Mouse (Mus musculus): ENCODE measurements around the gene Tmem63a. TPM values are rescaled to one million over a fixed set of nuclear protein-coding genes. Genes with fewer than 3 reads are reported as not detected.

The Tmem63a gene
- polyA plus RNA-seq, 1 experiment = 64.1 TPM

DNA sequence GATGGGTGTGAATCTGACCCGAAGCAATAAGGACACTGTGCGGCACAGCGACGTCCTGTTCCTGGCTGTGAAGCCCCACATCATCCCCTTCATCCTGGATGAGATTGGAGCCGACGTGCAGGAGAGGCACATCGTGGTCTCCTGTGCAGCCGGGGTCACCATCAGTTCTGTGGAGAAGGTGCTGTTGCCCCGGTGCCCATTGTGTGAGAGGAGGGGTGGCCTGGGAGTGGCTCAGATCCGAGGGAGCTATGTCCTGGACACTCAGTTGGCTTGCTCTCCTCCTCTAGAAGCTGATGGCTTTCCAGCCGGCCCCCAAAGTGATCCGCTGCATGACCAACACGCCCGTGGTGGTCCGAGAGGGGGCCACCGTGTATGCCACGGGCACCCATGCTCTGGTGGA lies 36.3 kb upstream of the Tmem63a start:
- no peak overlapping the region for H3K27ac ChIP-seq (ENCODE audit: insufficient read depth, low read length)
- H3K4me1 ChIP-seq (ENCODE audit: control insufficient read depth, insufficient read depth, low read length) = peaks cover 3% of the 10 kb centered on the region; the same call in 1 of the 2 replicates
- H3K4me3 ChIP-seq (ENCODE audit: insufficient read depth, low read length) = no peak overlapping the region; the same call in 1 of the 2 replicates
- TF ChIP-seq CTCF (IDR thresholded peaks at IDR 0.05; ENCODE audit: extremely low read depth, insufficient read depth, low read length) (no peak), POLR2A (IDR thresholded peaks at IDR 0.05; ENCODE audit: extremely low read depth, insufficient read depth, low read length) (no peak)

DNA sequence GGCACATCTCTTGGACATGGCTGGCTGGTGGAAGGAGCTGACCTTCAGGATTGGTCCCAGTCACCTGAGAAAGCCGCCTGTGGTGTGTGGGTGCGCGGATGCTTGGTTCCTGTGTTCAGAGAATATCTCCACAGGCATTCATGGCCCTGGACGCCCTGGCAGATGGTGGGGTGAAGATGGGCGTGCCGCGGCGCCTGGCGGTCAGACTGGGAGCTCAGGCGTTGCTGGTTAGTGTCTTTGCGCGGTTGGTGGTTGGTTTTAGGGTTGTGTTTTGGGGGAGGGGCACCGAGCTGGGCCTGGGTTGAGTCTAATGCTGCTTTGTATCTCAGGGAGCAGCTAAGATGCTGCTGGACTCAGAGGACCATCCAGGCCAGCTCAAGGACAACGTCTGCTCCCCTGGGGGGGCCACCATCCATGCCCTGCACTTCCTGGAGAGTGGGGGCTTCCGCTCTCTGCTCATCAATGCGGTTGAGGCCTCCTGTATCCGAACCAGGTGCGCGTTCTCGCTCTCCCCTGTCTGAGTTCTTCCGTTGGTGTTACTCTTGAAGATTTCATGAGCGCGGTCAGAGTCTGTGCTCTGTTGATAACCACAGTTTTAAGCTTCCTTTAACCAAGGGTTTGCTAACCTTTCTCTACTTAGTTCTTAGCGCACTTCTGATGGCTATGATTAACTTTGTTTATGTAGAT lies 35.5 kb upstream of the Tmem63a start:
- Histone ChIP-seq H3K4me1 (ENCODE audit: control insufficient read depth, insufficient read depth, low read length) (peaks cover 3% of the 10 kb centered on the region; the same call in 1 of the 2 replicates), H3K27ac (ENCODE audit: insufficient read depth, low read length) (no peak overlapping the region), H3K4me3 (ENCODE audit: insufficient read depth, low read length) (no peak overlapping the region)
- TF ChIP-seq CTCF (IDR thresholded peaks at IDR 0.05; ENCODE audit: extremely low read depth, insufficient read depth, low read length) (no peak), POLR2A (IDR thresholded peaks at IDR 0.05; ENCODE audit: extremely low read depth, insufficient read depth, low read length) (no peak)

DNA sequence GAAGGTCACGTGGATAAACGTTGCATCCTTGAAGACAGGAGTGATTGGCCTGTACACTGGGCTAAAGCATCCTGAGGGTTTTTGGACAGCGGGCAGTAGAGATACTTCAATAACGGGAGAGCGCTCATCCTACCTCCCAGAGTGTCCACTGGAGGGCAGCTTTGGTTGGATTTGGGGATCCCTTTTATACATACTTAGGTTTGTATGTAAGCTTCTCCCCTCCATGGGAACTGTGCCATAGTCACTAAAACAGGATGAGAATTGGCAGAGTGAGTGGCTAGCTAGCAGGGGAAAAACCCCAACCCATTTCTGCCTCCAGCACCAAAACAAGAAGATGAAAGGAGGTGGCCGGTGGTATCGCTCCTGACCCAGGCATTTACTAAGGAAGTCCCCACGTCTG lies 31.0 kb upstream of the Tmem63a start:
- H3K4me1 ChIP-seq (ENCODE audit: control insufficient read depth, insufficient read depth, low read length) = 0 out of 2 replicates have a peak, but pooled peaks cover 2% of the 10 kb centered on the region
- no peak for TF ChIP-seq POLR2A (IDR thresholded peaks at IDR 0.05; ENCODE audit: extremely low read depth, insufficient read depth, low read length)
- peak; percentile 45; the same call in 1 of the 2 replicates for TF ChIP-seq CTCF (IDR thresholded peaks at IDR 0.05; ENCODE audit: extremely low read depth, insufficient read depth, low read length)
- H3K27ac ChIP-seq (ENCODE audit: insufficient read depth, low read length) = no peak overlapping the region
- H3K4me3 ChIP-seq (ENCODE audit: insufficient read depth, low read length) = no peak overlapping the region

DNA sequence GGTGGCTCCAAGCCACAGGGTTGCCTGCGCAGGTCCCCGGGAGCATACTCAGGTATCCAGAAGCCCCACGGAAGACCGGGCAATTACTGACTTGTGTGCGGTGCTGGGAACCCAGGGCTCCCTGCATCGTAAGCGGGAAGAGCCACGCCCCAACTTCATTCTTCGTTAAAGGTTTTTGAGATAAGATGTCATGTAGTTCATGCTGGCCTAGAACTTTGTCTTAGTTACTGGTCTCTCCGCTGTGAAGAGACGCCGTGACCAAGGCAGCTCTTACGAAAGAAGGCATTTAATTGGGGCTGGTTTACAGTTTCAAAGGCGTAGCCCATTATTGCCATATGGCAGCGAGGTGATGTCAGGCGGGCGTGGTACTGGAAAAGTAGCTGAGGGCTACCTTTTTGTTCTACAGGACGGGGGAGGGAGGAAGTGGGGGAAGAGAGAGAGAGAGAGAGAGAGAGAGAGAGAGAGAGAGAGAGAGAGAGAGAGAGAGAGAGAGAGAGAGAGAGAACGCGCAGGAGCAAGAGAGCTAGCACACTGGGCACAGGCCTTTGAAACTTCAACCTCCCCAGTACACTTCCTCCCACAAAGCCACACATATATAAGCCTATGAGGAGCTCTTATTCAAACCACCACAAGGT lies 30.4 kb upstream of the Tmem63a start:
- TF ChIP-seq POLR2A (IDR thresholded peaks at IDR 0.05; ENCODE audit: extremely low read depth, insufficient read depth, low read length) (no peak), CTCF (IDR thresholded peaks at IDR 0.05; ENCODE audit: extremely low read depth, insufficient read depth, low read length) (no peak)
- no peak overlapping the region for H3K27ac ChIP-seq (ENCODE audit: insufficient read depth, low read length)
- no peak overlapping the region for H3K4me3 ChIP-seq (ENCODE audit: insufficient read depth, low read length)
- 0 out of 2 replicates have a peak, but pooled peaks cover 2% of the 10 kb centered on the region for H3K4me1 ChIP-seq (ENCODE audit: control insufficient read depth, insufficient read depth, low read length)

DNA sequence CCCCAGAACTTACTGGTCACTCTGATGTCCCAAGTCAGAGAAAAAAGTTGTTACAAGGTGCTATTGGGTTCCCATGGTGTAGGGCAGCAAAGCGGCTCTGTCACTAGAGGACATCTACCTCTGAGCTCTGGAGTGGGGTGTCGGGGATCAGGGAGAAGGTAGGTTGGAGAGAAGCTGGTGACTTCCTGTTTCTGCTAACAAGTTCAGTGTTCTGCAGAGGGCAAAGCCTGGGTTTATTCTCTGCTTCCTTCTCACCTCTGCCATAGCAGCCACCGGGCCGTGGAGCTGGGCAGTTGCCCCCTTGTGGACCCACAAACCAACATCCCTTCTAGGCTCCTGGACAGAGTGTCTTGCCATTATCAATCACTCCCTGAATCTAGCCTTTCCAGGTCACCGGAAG lies 29.4 kb upstream of the Tmem63a start:
- Histone ChIP-seq H3K4me3 (ENCODE audit: insufficient read depth, low read length) (no peak overlapping the region), H3K27ac (ENCODE audit: insufficient read depth, low read length) (no peak overlapping the region), H3K4me1 (ENCODE audit: control insufficient read depth, insufficient read depth, low read length) (0 out of 2 replicates have a peak, but pooled peaks cover 2% of the 10 kb centered on the region)
- TF ChIP-seq POLR2A (IDR thresholded peaks at IDR 0.05; ENCODE audit: extremely low read depth, insufficient read depth, low read length) (no peak), CTCF (IDR thresholded peaks at IDR 0.05; ENCODE audit: extremely low read depth, insufficient read depth, low read length) (no peak)

DNA sequence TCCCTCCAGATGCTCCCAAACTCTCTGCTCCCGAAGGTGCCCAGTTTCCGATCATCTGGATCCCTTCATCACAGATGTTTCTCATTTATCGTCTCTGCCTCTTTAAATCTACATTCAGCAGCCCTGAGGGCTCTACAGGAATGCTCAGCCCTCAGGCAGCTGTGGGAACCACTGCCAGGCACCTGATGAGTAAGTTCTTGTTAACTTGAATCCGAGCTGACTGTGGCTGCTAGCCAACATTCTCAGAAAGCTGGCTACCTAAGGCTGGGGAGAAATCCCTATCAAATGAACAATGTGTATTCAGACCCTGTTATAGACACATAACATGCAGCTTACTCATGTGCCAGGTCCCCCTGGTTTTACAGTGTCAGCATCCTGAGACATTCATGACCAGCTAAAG lies 28.3 kb upstream of the Tmem63a start:
- Histone ChIP-seq H3K4me1 (ENCODE audit: control insufficient read depth, insufficient read depth, low read length) (0 out of 2 replicates have a peak, but pooled peaks cover 2% of the 10 kb centered on the region), H3K4me3 (ENCODE audit: insufficient read depth, low read length) (no peak overlapping the region), H3K27ac (ENCODE audit: insufficient read depth, low read length) (no peak overlapping the region)
- TF ChIP-seq CTCF (IDR thresholded peaks at IDR 0.05; ENCODE audit: extremely low read depth, insufficient read depth, low read length) (no peak), POLR2A (IDR thresholded peaks at IDR 0.05; ENCODE audit: extremely low read depth, insufficient read depth, low read length) (no peak)

DNA sequence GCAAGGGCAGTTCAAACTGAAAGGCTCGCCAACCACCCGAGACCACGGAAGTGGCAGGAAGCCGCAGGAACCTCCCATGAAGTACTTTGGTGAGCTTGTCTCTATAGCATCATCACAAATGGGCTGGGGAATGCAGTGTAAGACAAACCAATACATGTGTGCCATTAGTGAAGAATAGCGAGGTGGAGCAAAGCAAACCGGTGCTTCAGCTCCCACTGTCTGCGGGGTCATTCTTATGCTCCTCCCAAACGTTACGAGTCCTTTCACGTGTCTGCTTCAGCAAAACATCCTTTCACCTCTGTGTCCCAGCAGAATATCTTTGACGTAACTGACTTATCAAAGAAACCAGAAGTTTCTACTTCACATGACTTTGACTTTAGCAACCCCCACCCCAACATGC lies 25.7 kb upstream of the Tmem63a start:
- H3K27ac ChIP-seq (ENCODE audit: insufficient read depth, low read length) = no peak overlapping the region
- TF ChIP-seq CTCF (IDR thresholded peaks at IDR 0.05; ENCODE audit: extremely low read depth, insufficient read depth, low read length) = no peak
- TF ChIP-seq POLR2A (IDR thresholded peaks at IDR 0.05; ENCODE audit: extremely low read depth, insufficient read depth, low read length) = no peak
- no peaks in the 10 kb centered on the region for H3K4me1 ChIP-seq (ENCODE audit: control insufficient read depth, insufficient read depth, low read length)
- H3K4me3 ChIP-seq (ENCODE audit: insufficient read depth, low read length) = no peak overlapping the region

DNA sequence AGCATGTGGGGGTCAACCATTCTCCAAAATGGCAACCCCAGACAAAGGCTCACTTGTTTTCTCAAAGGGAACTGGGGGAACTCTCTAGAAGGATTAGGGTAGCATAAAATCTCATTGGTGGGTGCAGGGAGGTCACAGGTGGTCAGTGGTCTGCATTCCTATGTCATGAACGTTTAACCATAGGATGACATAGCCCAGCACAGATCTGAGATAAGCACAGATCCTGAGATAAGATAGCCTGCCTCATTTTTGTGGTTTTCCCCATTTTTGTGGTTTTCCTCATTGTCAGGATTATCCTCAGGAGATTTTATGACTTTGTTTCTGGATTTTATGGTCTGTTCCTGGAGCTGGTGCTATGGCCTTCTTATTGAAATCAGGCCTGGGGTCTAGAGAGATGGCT lies 25.1 kb upstream of the Tmem63a start:
- H3K4me3 ChIP-seq (ENCODE audit: insufficient read depth, low read length) = no peak overlapping the region
- H3K27ac ChIP-seq (ENCODE audit: insufficient read depth, low read length) = no peak overlapping the region
- H3K4me1 ChIP-seq (ENCODE audit: control insufficient read depth, insufficient read depth, low read length) = no peaks in the 10 kb centered on the region
- TF ChIP-seq CTCF (IDR thresholded peaks at IDR 0.05; ENCODE audit: extremely low read depth, insufficient read depth, low read length) = no peak
- no peak for TF ChIP-seq POLR2A (IDR thresholded peaks at IDR 0.05; ENCODE audit: extremely low read depth, insufficient read depth, low read length)

DNA sequence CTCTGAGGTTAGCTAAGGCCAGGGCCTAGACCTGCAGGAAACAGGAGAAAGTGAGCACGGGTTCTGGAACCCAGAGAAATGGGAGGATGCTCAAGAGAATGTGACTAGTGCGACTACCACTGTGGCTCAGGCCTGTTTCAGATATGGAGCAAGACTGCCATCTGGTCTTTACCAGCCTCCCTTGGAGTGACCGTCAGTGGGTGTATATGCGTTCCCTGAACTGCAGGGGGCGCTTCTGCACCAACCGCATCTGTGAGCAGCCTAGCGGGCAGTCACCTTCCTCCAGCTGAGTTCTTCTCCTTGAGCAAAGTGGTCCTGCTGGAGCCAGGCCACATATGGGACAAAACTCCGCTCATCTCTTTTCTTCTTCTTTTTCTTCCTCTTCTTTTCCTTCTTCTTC lies 22.5 kb upstream of the Tmem63a start:
- TF ChIP-seq CTCF (IDR thresholded peaks at IDR 0.05; ENCODE audit: extremely low read depth, insufficient read depth, low read length) (no peak), POLR2A (IDR thresholded peaks at IDR 0.05; ENCODE audit: extremely low read depth, insufficient read depth, low read length) (no peak)
- H3K27ac ChIP-seq (ENCODE audit: insufficient read depth, low read length) = no peak overlapping the region
- no peak overlapping the region for H3K4me3 ChIP-seq (ENCODE audit: insufficient read depth, low read length)
- no peaks in the 10 kb centered on the region for H3K4me1 ChIP-seq (ENCODE audit: control insufficient read depth, insufficient read depth, low read length)
